Mouse (Mus musculus) liver, embryonic 11.5 days (tissue): ENCODE measurements around the gene Tnfsfm13. TPM values are rescaled to one million over a fixed set of nuclear protein-coding genes. Genes with fewer than 3 reads are reported as not detected.
A peak's percentile ranks its signal among the peaks of the same experiment; 100 is the strongest.

Experiments used
- ATAC-seq: fragments of 200-750 bp; cut with Nextera tagmentation; replicated peaks from 2 replicates; pipeline ENCODE4 v1.8.0; 2017; ENCODE audit warnings: moderate number of reproducible peaks, mild to moderate bottlenecking, moderate TSS enrichment, moderate library complexity; ENCODE audit not compliant: low FRiP score
- DNase-seq: peaks from one replicate; pipeline ENCODE4 v3.0.0-alpha.2; 2017; ENCODE audit warnings: low spot score
- H3K27ac ChIP-seq: fragments of 300-500 bp; sonication (generic); 2 replicates; pipeline ENCODE4 v1.5.1; 2014; ENCODE audit warnings: mild to moderate bottlenecking, low read depth, low read length, control low read depth
- H3K27me3 ChIP-seq: fragments of 300-500 bp; sonication (generic); replicated peaks from 2 replicates; pipeline ENCODE4 v1.6.1; 2014; ENCODE audit warnings: low read length, mixed read lengths; ENCODE audit not compliant: control insufficient read depth, insufficient read depth
- H3K36me3 ChIP-seq: fragments of 300-500 bp; sonication (generic); 2 replicates; pipeline ENCODE4 v1.6.1; 2014; ENCODE audit warnings: mild to moderate bottlenecking, low read length, moderate library complexity, mixed read lengths; ENCODE audit not compliant: control insufficient read depth, insufficient read depth
- H3K4me1 ChIP-seq: fragments of 300-500 bp; sonication (generic); replicated peaks from 2 replicates; pipeline ENCODE4 v1.6.1; 2014; ENCODE audit warnings: low read length, mixed read lengths; ENCODE audit not compliant: control insufficient read depth, insufficient read depth
- H3K4me2 ChIP-seq: fragments of 300-500 bp; sonication (generic); 2 replicates; pipeline ENCODE4 v1.6.1; 2014; ENCODE audit warnings: mild to moderate bottlenecking, control low read depth, moderate library complexity
- H3K4me3 ChIP-seq: fragments of 300-500 bp; sonication (generic); 2 replicates; pipeline ENCODE4 v1.5.1; 2014; ENCODE audit warnings: low read depth, low read length, control low read depth
- H3K9ac ChIP-seq: fragments of 300-500 bp; sonication (generic); 2 replicates; pipeline ENCODE4 v1.6.1; 2014; ENCODE audit warnings: low read depth, low read length, control low read depth
- H3K9me3 ChIP-seq: fragments of 300-500 bp; sonication (generic); 2 replicates; pipeline ENCODE4 v1.6.1; 2016; ENCODE audit warnings: low read length, inconsistent platforms, mixed read lengths; ENCODE audit not compliant: control insufficient read depth
- WGBS: fragments of 180-500 bp; shearing (Covaris S2); extraction: QIAGEN DNeasy Blood & Tissue Kit; methylation state at CpG from one replicate; pipeline ENCODE4 v1.1.7; 2014; 5-methylcytosine and 5-hydroxymethylcytosine counted together
- polyA plus RNA-seq: library from polyadenylated mRNA; unstranded; fragments of >200 nt; fragmentation: Nextera tagmentation; extraction: Ambion mirVana; gene quantifications from 2 replicates; pipeline ENCODE4 v1.2.1, GENCODE M21; 2014

Gene Tnfsfm13
- polyA plus RNA-seq, 1 experiment from 2014 or later, result 1.7 TPM

- 0 out of 2 replicates have a peak overlapping the region, but pooled peaks have one; percentile 3 for H3K9ac ChIP-seq
- WGBS, result 66% methylated on average over 10 of the region's 10 CpGs
- no peak for DNase-seq
- H3K9me3 ChIP-seq, result no peaks in the 10 kb centered on the region
- H3K27me3 ChIP-seq, result no peaks in the 10 kb centered on the region
- peaks cover 35% of the 10 kb centered on the region for H3K36me3 ChIP-seq
- H3K4me3 ChIP-seq, result no peak overlapping the region
- peaks cover 35% of the 10 kb centered on the region for H3K4me1 ChIP-seq
- H3K4me2 ChIP-seq, result peak overlapping the region; percentile 17; the same call in 1 of the 2 replicates
- 0 out of 2 replicates have a peak overlapping the region, but pooled peaks have one; percentile 23 for H3K27ac ChIP-seq
- 0 out of 2 replicates have a peak, but pooled peaks have one; percentile 44 for ATAC-seq
Observed at GRCm38 (mm10) chr11:69656617-69657461, 39.1 kb downstream of the Tnfsfm13 start.

GRCm38 (mm10) chr11:69656065-69656455 lies 39.8 kb downstream of the Tnfsfm13 start:
- Histone ChIP-seq H3K4me1 (peaks cover 29% of the 10 kb centered on the region), H3K27ac (no peak overlapping the region; the same call in 1 of the 2 replicates), H3K9me3 (no peaks in the 10 kb centered on the region), H3K4me2 (no peak overlapping the region; the same call in 1 of the 2 replicates), H3K9ac (no peak overlapping the region), H3K27me3 (no peaks in the 10 kb centered on the region), H3K36me3 (peaks cover 40% of the 10 kb centered on the region), H3K4me3 (0 out of 2 replicates have a peak overlapping the region, but pooled peaks have one; percentile 3)
- DNase-seq (no peak), ATAC-seq (no peak)
- WGBS, result 78% methylated on average over 5 of the region's 5 CpGs

- Histone ChIP-seq H3K9ac (no peak within 1 kb of the TSS), H3K9me3 (no peaks in the 10 kb centered on the region), H3K27me3 (no peaks in the 10 kb centered on the region), H3K4me1 (peaks cover 26% of the 10 kb centered on the region), H3K27ac (peak within 1 kb of the TSS; percentile 51), H3K4me3 (0 out of 2 replicates have a peak within 1 kb of the TSS, but pooled peaks have one; percentile 3), H3K4me2 (peak within 1 kb of the TSS; percentile 28; the same call in 1 of the 2 replicates), H3K36me3 (peaks cover 46% of the 10 kb centered on the region)
- ATAC-seq, result peak; percentile 67
- no peak for DNase-seq
- 37% methylated on average over 34 of the region's 34 CpGs for WGBS
Observed at GRCm38 (mm10) chr11:69655264-69656064, 40.4 kb downstream of the Tnfsfm13 start, which contains the start of gene Sox15. Gene Sox15, plus strand, starts transcription at chr11:69655314.

- ATAC-seq (no peak), DNase-seq (no peak)
- Histone ChIP-seq H3K9me3 (no peaks in the 10 kb centered on the region), H3K27me3 (no peaks in the 10 kb centered on the region), H3K9ac (no peak overlapping the region), H3K4me1 (peaks cover 26% of the 10 kb centered on the region), H3K36me3 (peaks cover 53% of the 10 kb centered on the region), H3K27ac (peak overlapping the region; percentile 51), H3K4me3 (no peak overlapping the region), H3K4me2 (no peak overlapping the region)
- WGBS, result 42% methylated on average over 9 of the region's 9 CpGs
Observed at GRCm38 (mm10) chr11:69654760-69655159, 41.1 kb downstream of the Tnfsfm13 start.

- H3K9me3 ChIP-seq, result no peaks in the 10 kb centered on the region
- H3K27me3 ChIP-seq, result no peaks in the 10 kb centered on the region
- no peak overlapping the region for H3K27ac ChIP-seq
- no peak for ATAC-seq
- 79% methylated on average over 5 of the region's 5 CpGs for WGBS
- H3K4me2 ChIP-seq, result no peak overlapping the region
- DNase-seq, result no peak
- H3K4me1 ChIP-seq, result peaks cover 26% of the 10 kb centered on the region
- no peak overlapping the region for H3K9ac ChIP-seq
- no peak overlapping the region for H3K4me3 ChIP-seq
- peaks cover 52% of the 10 kb centered on the region for H3K36me3 ChIP-seq
Observed at GRCm38 (mm10) chr11:69653399-69653798, 42.5 kb downstream of the Tnfsfm13 start.

- DNase-seq (no peak), ATAC-seq (no peak)
- Histone ChIP-seq H3K4me1 (no peaks in the 10 kb centered on the region), H3K27me3 (no peaks in the 10 kb centered on the region), H3K4me2 (no peak overlapping the region), H3K27ac (no peak overlapping the region), H3K36me3 (peaks cover 77% of the 10 kb centered on the region), H3K9ac (no peak overlapping the region), H3K9me3 (no peaks in the 10 kb centered on the region), H3K4me3 (no peak overlapping the region)
- WGBS, result 93% methylated on average over 5 of the region's 5 CpGs
Observed at GRCm38 (mm10) chr11:69645860-69646259, 50.0 kb downstream of the Tnfsfm13 start.

GRCm38 (mm10) chr11:69635471-69635870 lies 60.4 kb downstream of the Tnfsfm13 start:
- Histone ChIP-seq H3K27ac (no peak overlapping the region), H3K36me3 (peaks cover 6% of the 10 kb centered on the region), H3K4me3 (no peak overlapping the region), H3K9me3 (no peaks in the 10 kb centered on the region), H3K4me2 (no peak overlapping the region), H3K4me1 (peaks cover 15% of the 10 kb centered on the region), H3K27me3 (no peaks in the 10 kb centered on the region), H3K9ac (no peak overlapping the region)
- DNase-seq (no peak), ATAC-seq (no peak)
- 86% methylated on average over 3 of the region's 3 CpGs for WGBS

GRCm38 (mm10) chr11:69633128-69633866 lies 62.6 kb downstream of the Tnfsfm13 start:
- ATAC-seq (peak; percentile 70), DNase-seq (no peak)
- Histone ChIP-seq H3K9me3 (no peaks in the 10 kb centered on the region), H3K27ac (peak overlapping the region; percentile 97), H3K4me3 (peak overlapping the region; percentile 79), H3K4me2 (peak overlapping the region; percentile 83), H3K4me1 (peaks cover 15% of the 10 kb centered on the region), H3K27me3 (no peaks in the 10 kb centered on the region), H3K36me3 (no peaks in the 10 kb centered on the region), H3K9ac (peak overlapping the region; percentile 82)
- under 1% methylated on average over 47 of the region's 50 CpGs for WGBS
